Mouse (Mus musculus) thymus, postnatal 36 days (tissue): ENCODE results near the gene Gigyf2.

ENCODE experiments used
- DNase-seq, 2 experiments: peaks; one replicate each; pipeline ENCODE4 v3.0.0; 2022; ENCODE audit warnings: mixed read lengths in 2 of 2

The Gigyf2 gene

DNA sequence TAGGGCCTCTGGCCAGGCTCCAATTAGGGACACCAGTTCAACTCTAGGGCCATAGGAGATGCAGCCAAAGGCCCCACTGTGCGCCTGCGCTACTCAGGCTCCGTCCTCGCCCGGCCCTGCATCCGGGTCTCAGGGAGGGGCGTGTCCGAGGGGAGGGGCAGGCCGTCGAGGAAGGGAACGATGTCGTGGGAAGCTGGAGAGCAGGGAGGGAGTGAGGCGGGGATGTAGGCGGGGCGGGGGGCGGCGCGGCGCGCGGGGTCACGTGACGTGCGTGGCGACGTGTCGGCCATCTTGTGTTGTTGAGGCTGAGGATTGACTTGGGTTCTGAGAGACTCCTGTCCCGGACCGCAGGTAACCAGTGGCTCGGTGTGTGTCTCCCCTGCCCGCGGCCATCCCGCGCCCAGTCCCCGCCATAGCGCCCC lies at the start of gene Gigyf2:
Gigyf2 (plus strand) TSS at position 257 of the 422 bp plus-strand sequence.
- DNase-seq: peak; percentile 96

DNA sequence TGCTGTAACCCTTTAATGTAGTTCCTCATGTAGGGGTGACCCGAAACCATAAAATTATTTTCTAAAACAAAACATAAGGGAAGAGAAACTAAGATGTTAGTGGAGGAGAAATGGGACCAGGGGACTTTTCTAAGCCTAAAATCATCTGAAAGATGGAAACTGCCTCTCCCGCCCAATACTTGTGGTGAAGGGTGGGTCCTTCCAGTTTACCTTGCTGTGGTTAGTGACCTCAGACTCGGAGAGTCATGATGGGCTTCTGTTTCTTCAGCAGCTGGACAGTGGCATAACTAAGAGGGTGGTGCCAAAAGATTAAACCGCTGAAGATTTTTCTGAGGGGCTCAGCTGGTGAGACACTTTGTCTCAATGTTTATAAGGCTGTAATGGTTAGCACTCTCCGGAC lies 46.5 kb upstream of the Gigyf2 start:
- DNase-seq: no peak

DNA sequence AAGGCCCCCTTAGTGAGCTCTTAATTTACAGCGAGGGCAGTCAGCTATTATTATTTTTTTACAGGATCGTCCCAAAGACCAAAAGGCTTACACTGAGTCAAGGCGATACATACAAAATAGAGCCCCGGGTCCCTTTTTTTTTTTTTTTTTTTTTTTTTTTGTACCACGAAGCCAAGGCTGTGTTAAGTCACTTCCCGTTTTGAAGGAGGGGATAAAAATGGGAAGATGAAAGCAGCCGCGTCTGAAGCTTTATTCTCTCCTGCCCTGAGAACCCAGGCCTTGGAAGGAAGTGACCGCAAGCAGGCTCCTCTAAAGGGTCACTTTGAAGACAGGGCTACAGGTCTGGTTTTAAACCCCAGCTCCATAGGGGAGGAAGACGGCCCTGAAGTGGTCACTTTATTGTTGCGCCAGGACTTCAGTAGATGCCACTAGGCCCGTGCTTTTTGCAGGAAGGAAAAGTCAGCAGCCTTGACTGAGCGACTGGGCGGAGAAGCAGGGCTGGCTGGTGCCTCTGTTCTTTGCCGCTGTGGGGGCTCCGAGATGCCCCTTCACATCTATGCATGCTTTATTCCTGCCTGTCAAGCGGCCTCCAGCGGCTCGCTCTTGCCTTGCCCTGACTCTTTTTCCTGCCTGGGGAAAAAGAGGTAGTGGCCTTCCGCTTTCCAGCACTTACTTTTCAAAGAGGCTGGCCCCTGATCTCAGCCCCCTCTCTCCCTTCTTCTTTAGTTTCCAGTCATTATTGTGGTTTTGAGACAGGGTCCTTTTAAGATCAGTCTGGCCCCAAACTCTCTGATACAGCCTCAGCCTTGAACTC lies 45.0 kb upstream of the Gigyf2 start:
- DNase-seq: no peak

DNA sequence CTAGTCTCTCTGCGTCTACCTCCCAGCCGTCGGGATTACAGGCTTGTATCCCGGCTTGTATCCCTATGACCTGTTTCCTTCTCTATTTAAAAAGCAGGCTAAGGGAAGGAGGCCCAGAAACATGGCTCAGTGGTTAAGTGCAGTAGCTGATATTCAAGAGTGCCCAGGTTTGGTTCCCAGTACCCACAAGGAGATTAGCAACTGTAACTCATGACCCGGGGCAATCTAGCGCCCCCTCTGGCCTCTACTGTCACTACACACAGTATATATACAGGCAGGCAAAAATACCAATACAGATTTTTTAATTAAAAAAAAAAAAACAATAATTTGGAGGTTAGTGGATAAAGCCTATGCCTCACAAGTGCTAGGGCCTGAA lies 44.4 kb upstream of the Gigyf2 start:
- no peak for DNase-seq

DNA sequence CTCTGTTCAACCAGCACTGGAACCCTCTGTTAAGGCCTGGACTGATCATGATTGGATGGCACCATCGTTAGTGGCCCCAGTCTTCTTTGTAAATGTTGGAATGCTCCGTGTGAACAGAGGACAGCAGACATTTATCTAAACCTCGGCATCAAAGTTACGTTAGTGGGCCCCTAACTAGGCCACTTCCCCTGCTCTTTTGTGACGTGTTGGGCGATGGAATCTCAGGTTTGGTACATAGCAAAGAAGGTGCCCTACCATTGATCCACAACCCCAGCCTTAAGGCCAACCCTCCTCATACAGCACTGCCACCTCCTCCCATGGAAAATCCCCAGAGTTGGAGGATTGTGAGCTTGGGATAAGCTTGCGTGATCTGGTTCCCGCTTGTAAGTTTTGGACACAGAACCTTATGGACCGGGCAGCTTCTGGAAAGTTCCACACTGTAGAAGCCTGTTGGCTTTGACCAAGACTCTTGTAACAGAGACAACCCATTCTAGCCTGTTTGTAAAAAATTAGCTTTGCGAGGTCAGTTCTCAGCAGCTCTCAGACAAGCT lies 43.3 kb upstream of the Gigyf2 start:
- DNase-seq: no peak

DNA sequence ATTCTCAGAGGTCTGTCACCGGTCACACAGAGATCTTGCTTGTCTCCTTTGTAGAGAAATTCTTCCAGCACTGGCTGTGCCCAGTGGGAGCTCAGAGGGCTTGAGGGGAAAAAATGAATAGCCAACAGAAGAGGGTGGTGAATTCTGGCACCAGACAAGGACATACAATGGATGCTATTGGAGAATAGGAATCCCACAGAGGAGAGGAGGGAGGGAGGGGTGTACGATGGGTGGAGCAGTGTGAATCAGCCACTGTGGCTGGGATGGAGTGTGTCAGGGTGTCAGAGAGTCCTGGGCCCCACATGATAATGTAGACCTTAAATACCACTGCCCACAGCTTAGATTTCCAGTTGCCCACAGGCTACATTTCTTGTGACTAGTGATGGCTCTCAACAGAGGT lies 39.7 kb upstream of the Gigyf2 start:
- no peak for DNase-seq

DNA sequence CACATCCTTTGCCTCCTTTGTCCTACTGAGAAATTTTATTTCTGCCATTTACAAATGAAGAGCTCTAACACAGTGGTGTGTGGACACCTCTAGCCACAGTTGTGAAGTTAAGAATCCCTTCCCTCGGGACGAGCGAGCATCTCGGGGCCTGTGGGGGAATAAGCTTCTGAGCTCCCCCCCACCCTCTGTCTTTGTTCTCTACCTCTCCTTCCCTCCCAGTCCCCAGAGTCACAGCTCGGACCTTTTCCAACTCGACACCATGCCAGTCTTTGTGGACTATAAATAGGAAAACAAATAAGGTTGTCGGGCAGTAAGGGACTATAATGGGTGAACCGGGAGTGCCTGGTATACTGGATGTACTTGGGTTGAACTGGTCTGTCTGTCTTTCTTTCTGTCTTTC lies 35.4 kb upstream of the Gigyf2 start:
- no peak for DNase-seq

DNA sequence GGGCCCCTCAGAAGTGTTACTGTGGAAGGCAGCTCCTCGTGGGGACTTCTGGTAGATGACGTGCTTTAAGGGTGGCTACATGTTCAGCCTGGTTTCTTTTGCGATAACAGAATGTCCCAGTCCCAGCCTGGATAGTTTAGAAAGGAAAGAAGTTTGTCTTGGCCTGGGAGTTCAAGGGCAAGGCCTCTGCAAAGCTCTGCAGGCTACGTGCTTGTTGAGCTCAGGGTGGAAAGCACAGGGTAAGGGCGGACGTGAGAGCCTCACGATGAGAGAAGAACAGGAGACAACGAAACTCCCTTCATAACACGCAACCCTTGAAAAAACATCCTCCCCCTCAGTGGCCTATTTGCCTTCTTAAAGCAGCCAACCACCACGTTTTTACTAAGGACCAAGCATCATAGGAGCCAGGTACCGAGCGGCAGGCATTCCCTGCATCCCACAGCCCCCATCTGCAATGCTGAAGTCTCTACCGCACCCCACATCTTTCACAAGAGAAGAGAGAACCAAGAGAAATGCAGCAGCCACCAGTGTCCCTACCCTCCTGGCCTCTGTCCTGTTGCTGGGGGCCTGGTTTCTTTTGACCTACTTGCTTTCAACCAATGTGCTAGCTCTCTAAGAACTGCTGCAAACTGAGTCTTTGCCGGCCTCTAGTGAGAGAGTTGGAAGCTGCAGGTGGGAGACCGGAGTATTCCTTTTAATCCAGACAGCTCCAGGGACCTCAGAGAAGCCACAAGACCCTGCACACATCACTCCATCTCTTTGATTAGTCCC lies 34.2 kb upstream of the Gigyf2 start:
- DNase-seq: no peak

DNA sequence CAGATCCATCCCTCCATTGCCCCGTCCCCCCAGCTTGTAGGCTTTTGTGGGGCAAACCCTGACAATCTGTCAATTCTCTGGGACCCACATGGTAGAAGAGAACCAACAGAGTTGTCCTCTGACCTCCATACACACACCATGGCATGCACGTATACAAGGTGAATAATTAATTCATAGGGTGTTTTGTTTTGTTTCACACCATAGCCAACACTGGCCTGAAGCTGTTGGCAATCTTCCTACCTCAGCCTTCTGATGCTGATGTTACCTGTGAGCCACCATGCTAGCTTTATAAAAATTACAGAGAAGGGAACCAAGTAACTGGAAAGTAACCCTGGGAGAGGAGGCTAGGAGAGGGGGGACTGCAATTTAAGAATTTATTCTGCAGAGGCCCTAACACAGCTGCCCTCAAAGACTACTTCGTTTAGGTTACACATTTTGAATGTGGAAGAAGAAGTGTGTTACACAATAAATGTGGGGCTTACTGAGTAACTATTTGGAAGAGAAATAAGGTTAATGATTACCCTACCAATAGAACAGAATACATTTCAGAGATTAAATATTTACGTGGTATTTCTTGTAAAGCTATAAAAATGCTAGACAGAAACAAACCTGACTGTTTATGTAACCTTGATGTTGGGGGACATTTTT lies 32.6 kb upstream of the Gigyf2 start:
- DNase-seq: no peak

DNA sequence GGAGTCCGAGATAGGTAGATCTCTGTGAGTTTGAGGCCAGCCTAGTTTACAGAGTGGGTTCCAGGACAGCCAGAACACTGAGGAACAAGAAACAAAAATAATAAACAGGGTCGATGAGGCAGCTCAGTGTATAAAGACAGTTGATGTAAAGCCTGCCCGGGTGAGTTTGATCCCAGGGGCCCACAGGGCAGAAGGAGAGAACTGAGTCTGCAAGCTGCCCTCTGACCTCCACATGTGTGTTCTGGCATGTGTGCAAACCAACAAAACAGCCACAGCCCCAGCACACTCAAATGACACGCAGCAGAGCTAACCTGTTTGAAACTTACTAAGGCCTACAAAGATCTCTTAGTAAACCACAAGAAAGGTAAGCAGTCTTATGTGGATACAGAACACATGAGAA lies 31.8 kb upstream of the Gigyf2 start:
- no peak for DNase-seq

DNA sequence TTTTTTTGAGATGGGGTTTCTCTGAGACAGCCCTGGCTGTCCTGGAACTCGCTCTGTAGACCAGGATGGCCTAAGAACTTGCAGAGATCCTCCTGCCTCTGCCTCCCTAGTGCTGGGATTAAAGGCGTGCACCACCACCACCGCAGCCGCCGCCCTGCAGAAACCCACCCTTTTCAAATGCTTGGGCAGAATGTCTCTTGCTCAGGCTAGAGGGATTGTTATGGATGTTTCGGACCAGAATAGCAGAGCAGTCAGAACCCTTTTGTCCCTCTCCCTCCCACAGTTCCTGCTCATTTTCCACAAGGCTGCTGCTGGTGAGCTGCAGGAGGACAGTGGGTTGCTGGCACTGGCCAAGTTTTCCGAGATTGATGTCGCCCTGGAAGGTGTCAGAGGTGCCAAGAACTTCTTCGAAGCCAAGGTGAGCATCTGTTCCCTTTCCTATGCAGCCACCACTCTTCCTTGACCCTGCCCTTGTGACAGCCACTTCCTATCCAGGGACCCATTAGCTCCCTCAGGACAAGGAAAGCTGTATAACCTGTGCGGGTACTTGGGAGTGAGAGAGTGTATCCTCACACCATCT lies 29.4 kb upstream of the Gigyf2 start:
- DNase-seq: no peak

DNA sequence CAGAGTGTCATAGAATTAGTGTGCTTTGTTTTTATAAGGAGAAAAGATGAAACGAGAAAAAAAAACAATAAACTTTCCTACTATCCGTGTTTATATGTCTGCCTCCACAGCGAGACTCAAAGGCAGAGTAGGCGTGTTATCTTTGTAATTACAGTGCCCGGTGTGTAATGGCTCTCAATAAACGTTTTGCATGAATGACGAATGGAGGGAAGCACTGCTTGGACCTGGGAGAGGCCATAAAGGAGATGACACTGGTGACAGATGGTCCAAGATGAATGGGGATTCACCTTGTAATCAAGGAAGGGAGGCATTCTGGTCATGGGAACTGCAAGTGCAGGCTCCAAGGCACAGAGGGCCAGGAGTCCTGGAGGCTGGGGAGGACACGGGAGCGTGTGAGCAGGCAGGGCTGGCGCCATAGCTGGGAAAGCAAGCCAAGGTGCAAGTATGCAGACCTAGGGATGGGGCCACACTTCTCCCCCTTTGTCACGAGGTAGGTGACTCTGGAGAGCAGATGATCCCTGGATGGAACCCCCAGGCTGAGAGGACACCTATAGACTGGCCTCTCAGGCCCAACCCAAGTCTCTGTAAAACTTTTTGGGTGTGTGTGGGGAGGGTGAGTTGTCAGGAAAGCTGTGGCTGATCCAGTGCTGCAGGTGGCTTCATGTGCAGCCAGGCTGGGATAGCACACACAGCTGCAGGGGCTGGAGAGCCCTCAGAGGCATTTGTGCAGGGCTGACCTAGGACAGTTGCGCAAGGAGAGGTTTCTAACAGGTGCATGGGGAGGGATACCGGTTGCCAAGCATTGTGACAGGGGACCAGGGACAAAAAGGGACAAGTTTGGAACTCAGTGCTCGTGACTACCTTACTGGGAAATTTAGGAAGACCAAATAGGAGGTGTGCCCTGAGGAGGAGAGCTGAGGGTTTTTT lies 26.2 kb upstream of the Gigyf2 start:
- no peak for DNase-seq

DNA sequence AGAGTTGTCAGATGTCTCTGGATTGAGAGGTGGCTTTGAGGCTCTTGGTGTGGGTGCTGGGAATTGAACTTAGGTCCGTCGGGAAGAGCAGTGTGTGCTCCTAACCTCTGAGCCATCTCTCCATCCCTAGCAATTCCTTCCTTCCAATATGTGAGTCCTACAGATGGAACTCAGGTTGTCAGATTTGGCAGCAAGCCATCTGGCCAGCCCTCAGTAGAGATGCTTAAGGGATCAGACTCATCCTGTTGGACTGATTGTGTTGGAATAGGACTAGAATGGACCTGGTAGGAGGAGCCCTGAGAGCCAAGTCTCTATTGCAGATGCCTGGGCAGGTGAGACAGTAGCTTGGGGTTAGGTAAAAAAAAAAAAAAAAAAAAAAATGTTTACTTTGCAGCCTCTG lies 24.8 kb upstream of the Gigyf2 start:
- DNase-seq: no peak

DNA sequence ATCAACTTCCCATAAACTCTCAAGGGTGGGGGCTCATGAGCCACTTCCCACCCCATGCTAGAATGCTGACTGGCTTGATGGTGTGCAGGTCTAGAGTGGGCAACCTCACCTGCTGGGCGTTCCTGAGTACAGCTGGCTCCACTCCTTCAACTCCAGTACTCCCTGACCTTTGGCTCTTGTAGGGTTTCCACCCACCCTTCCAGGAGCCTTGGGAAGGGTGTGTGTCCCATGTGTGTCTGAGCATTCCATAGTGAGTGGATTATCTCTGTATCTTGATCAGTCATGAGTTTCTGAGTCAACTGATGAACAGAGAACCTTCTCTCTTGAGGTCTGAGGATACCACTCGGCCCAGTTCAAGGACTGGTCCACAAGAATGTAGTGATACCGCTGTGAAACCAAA lies 17.8 kb upstream of the Gigyf2 start:
- no peak for DNase-seq

DNA sequence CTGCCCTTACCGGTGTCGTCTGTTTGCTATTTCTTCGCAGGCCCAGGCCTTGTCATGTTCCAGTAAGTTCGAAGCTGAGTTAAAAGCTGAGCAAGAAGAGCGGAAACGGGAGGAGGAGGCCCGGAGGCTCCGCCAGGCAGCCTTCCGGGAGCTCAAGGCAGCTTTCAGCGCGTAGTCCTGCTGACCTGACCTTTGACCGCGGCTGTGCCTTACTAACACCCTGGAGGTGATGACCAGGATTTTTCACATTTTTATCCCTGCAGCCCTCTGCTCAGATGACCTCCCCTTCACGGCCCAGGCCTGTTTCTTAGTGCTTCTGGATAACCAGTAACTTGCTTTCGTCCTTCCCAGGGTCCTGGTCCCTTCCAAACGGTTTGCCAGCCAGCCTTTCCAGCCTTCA lies 17.2 kb upstream of the Gigyf2 start:
- no peak for DNase-seq

DNA sequence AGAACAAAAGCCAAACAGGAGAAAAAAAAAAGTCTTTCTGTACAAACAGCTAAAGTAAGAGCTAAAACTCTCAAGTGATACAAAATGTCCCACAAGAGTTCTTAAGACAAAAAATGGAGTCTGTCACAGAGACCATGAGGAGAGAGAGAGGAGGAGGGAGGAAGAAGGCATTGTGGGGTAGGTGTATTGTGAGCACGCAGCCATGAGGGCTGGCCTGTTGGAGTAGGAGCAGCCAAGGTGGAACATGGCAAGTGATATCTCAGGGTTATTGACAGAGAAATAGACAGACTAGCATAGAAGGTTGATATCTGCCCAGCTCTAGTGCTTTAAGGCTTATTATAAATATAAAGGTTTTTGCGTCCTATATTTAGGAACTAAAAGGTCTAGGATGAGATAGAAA lies 14.1 kb upstream of the Gigyf2 start:
- DNase-seq: no peak

DNA sequence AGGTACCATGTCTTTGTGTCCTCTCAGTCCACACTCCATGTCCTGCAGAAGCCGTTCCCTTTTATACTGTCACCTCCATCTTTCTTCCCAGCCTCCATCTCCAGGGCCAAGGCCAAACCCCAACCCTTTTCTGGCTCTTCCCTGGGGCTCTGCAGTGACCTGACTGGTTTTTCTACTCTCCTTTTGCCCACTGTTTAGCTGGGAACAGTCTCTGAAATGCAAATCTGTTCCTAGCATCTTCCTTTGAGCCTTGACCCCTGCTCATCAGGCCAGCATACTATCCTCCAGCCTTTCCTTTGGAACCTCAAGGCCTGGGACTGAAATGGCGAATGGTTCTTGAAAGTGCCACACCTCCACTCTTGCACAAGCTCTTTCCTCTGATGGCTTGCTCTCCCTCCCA lies 13.7 kb upstream of the Gigyf2 start:
- no peak for DNase-seq

DNA sequence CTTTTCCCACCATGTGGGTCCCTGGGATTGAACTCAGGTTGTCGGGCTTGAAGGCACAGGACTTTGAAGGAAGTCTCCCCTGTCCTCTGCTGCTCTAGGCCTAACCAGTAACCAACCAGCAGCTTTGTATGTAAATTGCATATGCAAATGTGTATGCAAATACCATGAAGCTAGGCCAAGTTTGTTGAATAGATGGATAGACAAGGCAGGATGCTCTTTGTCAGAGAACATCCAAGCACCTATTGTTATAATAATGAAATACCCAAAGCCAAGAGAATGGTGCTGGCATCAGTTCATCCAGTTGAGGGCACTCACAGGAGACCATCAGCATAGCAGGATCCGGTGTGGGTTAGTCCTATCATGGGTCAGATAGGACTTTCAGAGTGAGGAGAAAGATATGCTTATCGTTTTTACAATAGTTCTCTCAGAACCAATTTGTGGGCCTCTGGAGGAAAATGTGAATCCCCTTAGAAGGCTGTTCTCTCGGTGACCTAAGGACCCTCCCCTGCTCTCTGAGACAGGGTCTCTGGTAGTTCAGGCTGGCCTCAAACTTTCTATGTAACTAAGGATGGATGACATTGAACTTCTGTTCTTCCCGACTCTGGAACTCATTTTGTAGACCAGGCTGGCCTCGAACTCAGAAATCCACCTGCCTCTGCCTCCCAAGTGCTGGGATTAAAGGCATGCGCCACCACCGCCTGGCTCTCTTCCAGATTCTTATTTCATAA lies 12.8 kb upstream of the Gigyf2 start:
- no peak for DNase-seq

DNA sequence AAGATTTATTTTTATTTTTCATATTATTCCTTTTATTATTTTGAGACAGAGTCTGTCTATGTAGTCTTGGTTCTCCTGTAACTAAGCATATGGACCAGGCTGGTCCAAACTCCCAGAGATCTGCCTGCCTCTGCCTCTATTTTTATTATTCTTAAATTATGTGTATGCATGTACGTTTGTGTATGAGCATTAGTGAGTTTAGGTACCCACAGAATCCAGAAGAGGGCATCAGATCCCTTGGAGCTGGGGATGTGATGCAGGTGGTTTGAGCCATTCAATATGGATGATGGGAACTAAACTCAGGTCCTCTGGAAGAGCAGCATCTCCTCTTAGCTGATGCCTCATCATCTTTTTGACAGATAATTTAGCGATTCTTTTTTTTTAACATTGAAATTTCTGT lies 11.4 kb upstream of the Gigyf2 start:
- no peak for DNase-seq

DNA sequence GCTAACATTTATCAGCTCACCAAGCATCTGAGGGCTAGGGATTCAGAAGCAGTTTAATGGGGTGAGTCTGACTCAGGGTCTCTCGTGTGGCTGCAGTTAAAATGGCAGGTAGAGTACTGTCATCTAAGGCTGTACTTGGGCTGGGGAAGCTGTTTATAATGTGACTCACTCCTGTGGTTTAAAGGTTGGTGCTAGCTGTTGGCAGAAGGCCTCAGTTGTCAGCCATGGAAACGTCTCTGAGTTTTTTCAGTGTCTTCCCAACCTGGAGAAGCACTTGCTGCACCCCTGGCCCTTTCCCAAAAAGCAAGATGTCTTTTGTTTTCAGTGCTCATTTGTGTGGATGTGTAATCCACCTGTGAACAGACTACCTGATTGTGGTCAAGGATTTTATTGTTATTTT lies 10.9 kb upstream of the Gigyf2 start:
- DNase-seq: no peak

DNA sequence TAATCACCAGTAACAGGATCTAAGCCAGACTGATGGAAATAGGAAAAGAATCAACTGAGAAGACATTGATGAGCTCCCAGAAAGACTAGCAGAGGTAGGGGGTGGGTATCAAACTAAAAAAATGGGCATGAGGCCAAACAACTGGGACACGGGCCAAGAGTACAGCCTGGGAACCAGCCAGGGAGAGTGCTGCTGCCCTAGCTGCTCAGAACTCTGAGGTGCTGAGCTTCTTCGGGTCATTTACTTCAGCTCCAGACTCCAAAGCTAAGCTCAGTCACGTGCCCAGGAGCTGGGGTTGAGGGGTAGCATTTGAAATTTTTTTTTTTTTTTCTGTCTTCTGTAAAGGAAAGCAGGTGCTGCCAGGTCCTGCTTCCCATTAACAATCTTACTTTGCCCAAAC lies 10.1 kb upstream of the Gigyf2 start:
- no peak for DNase-seq
